Mouse (Mus musculus) forebrain, embryonic 15.5 days (tissue): ENCODE data around the gene Dtnbp1. TPM values are rescaled to one million over a fixed set of nuclear protein-coding genes. Genes with fewer than 3 reads are reported as not detected.

Source experiments
- ATAC-seq: fragments of 200-750 bp; cut with Nextera tagmentation; replicated peaks from 2 replicates; pipeline ENCODE4 v1.8.0; 2017; ENCODE audit warnings: mild to moderate bottlenecking, moderate TSS enrichment, moderate library complexity
- H3K27ac ChIP-seq: fragments of 300-500 bp; sonication (generic); replicated peaks from 2 replicates; pipeline ENCODE4 v1.5.1; 2015; ENCODE audit warnings: mild to moderate bottlenecking, inconsistent platforms
- H3K27me3 ChIP-seq: fragments of 300-500 bp; sonication (generic); 2 replicates; pipeline ENCODE4 v1.6.1; 2015; ENCODE audit warnings: inconsistent platforms
- H3K36me3 ChIP-seq: fragments of 300-500 bp; sonication (generic); 2 replicates; pipeline ENCODE4 v1.6.1; 2015; ENCODE audit warnings: mild to moderate bottlenecking, inconsistent platforms
- H3K4me1 ChIP-seq: fragments of 300-500 bp; sonication (generic); 2 replicates; pipeline ENCODE4 v1.6.1; 2015; ENCODE audit warnings: inconsistent platforms
- H3K4me2 ChIP-seq: fragments of 300-500 bp; sonication (generic); replicated peaks from 2 replicates; pipeline ENCODE4 v1.6.1; 2015; ENCODE audit warnings: mild to moderate bottlenecking, inconsistent platforms
- H3K4me3 ChIP-seq: fragments of 300-500 bp; sonication (generic); 2 replicates; pipeline ENCODE4 v1.5.1; 2015; ENCODE audit warnings: mild to moderate bottlenecking, inconsistent platforms
- H3K9ac ChIP-seq: fragments of 300-500 bp; sonication (generic); replicated peaks from 2 replicates; pipeline ENCODE4 v1.6.1; 2015; ENCODE audit warnings: mild to moderate bottlenecking, inconsistent platforms
- H3K9me3 ChIP-seq: fragments of 300-500 bp; sonication (generic); 2 replicates; pipeline ENCODE4 v1.6.1; 2016; ENCODE audit warnings: inconsistent platforms
- WGBS: fragments of 180-500 bp; shearing (Covaris S2); methylation state at CpG from one replicate; pipeline ENCODE4 v1.1.7; 2015; ENCODE audit warnings: mixed read lengths; 5-methylcytosine and 5-hydroxymethylcytosine counted together
- polyA plus RNA-seq: library from polyadenylated mRNA; unstranded; fragments of >200 nt; fragmentation: Nextera tagmentation; extraction: Ambion mirVana; gene quantifications from 2 replicates; pipeline ENCODE4 v1.2.1, GENCODE M21; 2015

Dtnbp1 gene
- polyA plus RNA-seq, 1 experiment from 2014 or later = 107 TPM

DNA sequence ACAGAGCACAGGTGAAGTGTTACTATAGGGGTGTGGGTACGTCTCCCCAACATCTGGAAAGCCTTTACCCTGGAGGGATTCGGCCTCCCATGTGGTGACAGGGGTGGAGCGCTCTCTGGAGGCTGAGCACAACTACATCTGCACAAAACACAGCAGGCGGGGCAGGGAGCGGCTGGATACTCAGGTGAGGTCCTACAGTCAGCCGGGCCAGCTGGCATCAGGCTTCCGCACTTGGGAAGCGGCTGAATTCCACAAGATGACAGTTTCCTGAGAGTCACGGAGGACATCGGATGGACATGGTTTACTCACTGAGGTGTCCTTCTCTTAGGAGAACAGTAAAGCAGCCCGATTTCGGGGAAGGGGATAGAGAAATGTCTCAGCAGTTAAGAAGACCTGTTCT is 2.7 kb downstream of the Dtnbp1 start:
- no peak overlapping the region for H3K9ac ChIP-seq
- H3K9me3 ChIP-seq = no peaks in the 10 kb centered on the region
- peaks cover 21% of the 10 kb centered on the region for H3K4me1 ChIP-seq
- H3K36me3 ChIP-seq = no peaks in the 10 kb centered on the region
- no peak overlapping the region for H3K4me2 ChIP-seq
- 93% methylated on average over 12 of the region's 12 CpGs for WGBS
- H3K4me3 ChIP-seq = no peak overlapping the region
- no peak for ATAC-seq
- H3K27ac ChIP-seq = no peak overlapping the region
- no peaks in the 10 kb centered on the region for H3K27me3 ChIP-seq

- Histone ChIP-seq H3K27ac (no peak overlapping the region), H3K9me3 (no peaks in the 10 kb centered on the region), H3K4me3 (no peak overlapping the region), H3K36me3 (no peaks in the 10 kb centered on the region), H3K4me1 (peaks cover 15% of the 10 kb centered on the region), H3K4me2 (no peak overlapping the region), H3K9ac (no peak overlapping the region), H3K27me3 (no peaks in the 10 kb centered on the region)
- ATAC-seq = no peak
- WGBS = 87% methylated on average over 5 of the region's 5 CpGs
Measured at GRCm38 (mm10) chr13:44996339-44996738, 5.6 kb downstream of the Dtnbp1 start.

- WGBS = 85% methylated on average over 10 of the region's 10 CpGs
- H3K4me2 ChIP-seq = no peak overlapping the region
Measured at GRCm38 (mm10) chr13:44992550-44993205, 9.3 kb downstream of the Dtnbp1 start.

DNA sequence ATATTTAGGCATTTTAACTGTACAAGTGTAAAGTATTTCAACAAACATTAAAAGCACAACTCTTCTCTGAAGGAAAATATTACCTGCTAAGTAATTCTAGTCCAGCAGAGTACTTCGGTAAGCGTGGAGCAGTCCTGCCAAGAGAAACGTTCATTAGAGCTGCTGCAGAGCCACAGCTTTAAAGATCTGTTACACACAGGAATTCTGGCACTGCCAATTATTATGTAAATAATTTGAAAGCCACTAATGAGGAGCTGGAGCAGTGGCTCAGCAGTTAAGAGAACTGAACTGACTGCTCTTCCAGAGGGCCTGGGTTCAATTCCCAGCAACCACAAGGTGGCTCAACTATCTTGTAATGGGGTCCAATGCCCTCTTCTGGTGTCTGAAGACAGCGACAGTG is 10.0 kb downstream of the Dtnbp1 start:
- no peaks in the 10 kb centered on the region for H3K9me3 ChIP-seq

More at GRCm38 (mm10) chr13:44992550-44993205, 9.3 kb downstream of the Dtnbp1 start:
- no peak for ATAC-seq
- no peak overlapping the region for H3K4me3 ChIP-seq
- peaks cover 8% of the 10 kb centered on the region for H3K4me1 ChIP-seq
- no peak overlapping the region for H3K9ac ChIP-seq
- no peaks in the 10 kb centered on the region for H3K27me3 ChIP-seq
- no peaks in the 10 kb centered on the region for H3K36me3 ChIP-seq
- no peak overlapping the region for H3K27ac ChIP-seq
- H3K9me3 ChIP-seq = no peaks in the 10 kb centered on the region

DNA sequence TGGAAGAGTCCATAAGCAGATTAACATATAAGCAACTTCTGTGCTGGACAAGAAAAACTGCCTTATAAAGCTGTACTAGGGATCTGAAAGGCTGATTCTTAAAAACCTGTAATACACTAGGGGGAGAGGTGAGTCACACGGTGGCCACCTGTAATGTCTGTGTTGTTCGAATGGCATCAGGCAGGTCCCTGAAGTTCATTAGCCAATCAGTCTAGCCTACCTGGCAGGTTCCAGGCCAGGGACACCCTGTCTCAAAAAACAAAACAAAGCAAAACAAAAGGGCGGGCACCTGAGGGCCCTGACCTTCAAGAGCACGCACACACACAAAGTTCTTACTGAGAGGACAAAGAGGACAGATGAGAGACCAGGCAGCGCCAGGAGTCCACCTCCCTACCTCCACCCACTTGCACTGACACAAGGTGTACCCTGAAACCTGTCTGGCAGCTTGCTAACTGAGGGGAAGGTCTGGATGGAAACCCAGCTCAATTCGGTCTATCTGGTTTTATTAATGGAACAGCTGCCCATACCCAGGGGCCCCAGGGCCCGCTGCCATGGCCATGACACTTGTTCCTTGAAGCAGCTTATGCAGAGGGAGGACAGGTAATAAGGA is 11.8 kb downstream of the Dtnbp1 start:
- Histone ChIP-seq H3K27me3 (no peaks in the 10 kb centered on the region), H3K9me3 (no peaks in the 10 kb centered on the region), H3K4me2 (no peak overlapping the region), H3K4me3 (no peak overlapping the region), H3K27ac (no peak overlapping the region), H3K9ac (no peak overlapping the region), H3K4me1 (peaks cover 8% of the 10 kb centered on the region), H3K36me3 (no peaks in the 10 kb centered on the region)
- ATAC-seq = no peak
- WGBS = 96% methylated on average over 7 of the region's 7 CpGs

More for the DNA sequence above, 10.0 kb downstream of the Dtnbp1 start:
- ATAC-seq = 0 out of 2 replicates have a peak, but pooled peaks have one; percentile 51
- Histone ChIP-seq H3K9ac (no peak overlapping the region), H3K27me3 (no peaks in the 10 kb centered on the region), H3K27ac (no peak overlapping the region), H3K36me3 (no peaks in the 10 kb centered on the region), H3K4me2 (no peak overlapping the region), H3K4me3 (no peak overlapping the region), H3K4me1 (peaks cover 8% of the 10 kb centered on the region)
- WGBS = 30% methylated on average over 4 of the region's 4 CpGs

- H3K36me3 ChIP-seq = no peaks in the 10 kb centered on the region
- no peak overlapping the region for H3K9ac ChIP-seq
- H3K4me1 ChIP-seq = peaks cover 8% of the 10 kb centered on the region; the same call in 1 of the 2 replicates
- H3K27me3 ChIP-seq = no peaks in the 10 kb centered on the region
- no peak overlapping the region for H3K27ac ChIP-seq
- WGBS = 71% methylated on average over 2 of the region's 2 CpGs
- ATAC-seq = no peak
- H3K9me3 ChIP-seq = no peaks in the 10 kb centered on the region
- no peak overlapping the region for H3K4me2 ChIP-seq
- no peak overlapping the region for H3K4me3 ChIP-seq
Measured at GRCm38 (mm10) chr13:44986352-44986751, 15.6 kb downstream of the Dtnbp1 start.

DNA sequence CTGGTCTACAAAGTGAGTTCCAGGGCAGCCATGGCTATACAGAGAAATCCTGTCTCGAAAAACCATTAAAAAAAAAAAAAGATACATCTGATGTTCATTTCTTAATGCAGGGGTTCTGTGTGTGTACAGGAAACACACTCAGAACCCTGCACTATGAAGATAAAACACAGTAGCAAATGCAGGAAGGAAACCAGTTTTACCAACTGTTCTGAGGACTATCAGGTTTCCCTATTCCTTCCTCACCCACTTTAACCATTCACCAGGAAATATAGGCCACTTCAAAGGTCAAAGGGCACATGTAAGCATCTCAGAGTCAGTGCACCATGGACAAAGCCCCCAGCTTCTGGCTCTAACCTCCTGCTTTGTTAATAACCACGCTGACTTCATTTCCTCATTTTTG is 16.6 kb downstream of the Dtnbp1 start:
- H3K4me2 ChIP-seq = no peak overlapping the region
- no peak overlapping the region for H3K4me3 ChIP-seq
- no peaks in the 10 kb centered on the region for H3K27me3 ChIP-seq
- H3K36me3 ChIP-seq = no peaks in the 10 kb centered on the region
- H3K4me1 ChIP-seq = peaks cover 8% of the 10 kb centered on the region; the same call in 1 of the 2 replicates
- H3K9ac ChIP-seq = no peak overlapping the region
- H3K27ac ChIP-seq = no peak overlapping the region
- H3K9me3 ChIP-seq = no peaks in the 10 kb centered on the region
- ATAC-seq = no peak
- WGBS = 87% methylated on average over 2 of the region's 2 CpGs

GRCm38 (mm10) chr13:44983635-44984401 is 18.1 kb downstream of the Dtnbp1 start:
- no peak overlapping the region for H3K4me3 ChIP-seq
- 84% methylated on average over 5 of the region's 5 CpGs for WGBS
- no peak for ATAC-seq
- H3K27me3 ChIP-seq = no peaks in the 10 kb centered on the region
- no peaks in the 10 kb centered on the region for H3K9me3 ChIP-seq
- peaks cover 5% of the 10 kb centered on the region; the same call in 1 of the 2 replicates for H3K4me1 ChIP-seq
- no peak overlapping the region for H3K4me2 ChIP-seq
- H3K36me3 ChIP-seq = no peaks in the 10 kb centered on the region
- no peak overlapping the region for H3K9ac ChIP-seq
- no peak overlapping the region for H3K27ac ChIP-seq

DNA sequence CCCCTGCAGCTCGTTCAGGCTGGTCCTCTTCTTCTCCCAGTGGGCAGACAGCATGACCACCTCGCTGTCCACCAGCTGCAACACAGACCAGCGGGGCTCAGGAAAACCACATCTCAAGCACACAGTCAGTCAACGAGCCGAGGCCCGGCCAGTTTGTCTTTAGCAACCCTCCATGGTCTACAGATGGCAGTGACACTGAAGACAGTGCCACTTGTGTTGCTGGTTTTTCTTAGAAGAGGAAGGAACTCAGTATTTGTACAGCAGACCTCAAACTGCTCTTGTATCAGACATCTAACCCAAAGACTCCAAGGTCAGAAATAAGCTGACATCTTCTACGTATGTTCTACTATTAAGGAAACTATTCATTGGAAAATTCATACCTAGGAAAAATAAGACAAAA is 19.1 kb downstream of the Dtnbp1 start:
- Histone ChIP-seq H3K9me3 (no peaks in the 10 kb centered on the region), H3K27ac (no peak overlapping the region), H3K36me3 (no peaks in the 10 kb centered on the region), H3K27me3 (no peaks in the 10 kb centered on the region), H3K9ac (no peak overlapping the region), H3K4me1 (no peaks in the 10 kb centered on the region), H3K4me2 (no peak overlapping the region), H3K4me3 (no peak overlapping the region)
- WGBS = 88% methylated on average over 7 of the region's 7 CpGs
- ATAC-seq = no peak

DNA sequence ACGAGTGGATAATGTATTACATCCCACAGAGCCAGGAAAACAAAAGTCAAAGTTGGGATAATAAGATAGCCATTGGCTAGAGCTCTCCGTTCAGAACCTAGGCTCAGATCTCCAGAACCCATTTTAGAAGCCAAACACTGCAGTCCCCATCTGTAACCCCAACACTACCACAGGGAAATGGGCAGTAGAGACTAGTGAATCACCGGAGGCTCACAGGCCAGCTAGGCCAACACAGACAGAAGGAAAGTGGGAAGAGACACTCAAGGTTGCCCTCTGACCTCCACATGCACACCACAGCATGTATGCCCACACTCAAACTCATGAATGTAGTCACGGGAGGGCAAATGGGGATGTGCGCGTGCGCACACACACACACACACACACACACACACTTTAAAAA is 22.5 kb downstream of the Dtnbp1 start:
- Histone ChIP-seq H3K36me3 (no peaks in the 10 kb centered on the region), H3K4me3 (no peak overlapping the region), H3K27ac (no peak overlapping the region), H3K9me3 (no peaks in the 10 kb centered on the region), H3K4me1 (peaks cover 8% of the 10 kb centered on the region; the same call in 1 of the 2 replicates), H3K9ac (no peak overlapping the region), H3K4me2 (no peak overlapping the region), H3K27me3 (no peaks in the 10 kb centered on the region)
- WGBS = 88% methylated on average over 7 of the region's 7 CpGs
- ATAC-seq = no peak

GRCm38 (mm10) chr13:44977483-44978141 is 24.3 kb downstream of the Dtnbp1 start:
- no peaks in the 10 kb centered on the region for H3K36me3 ChIP-seq

GRCm38 (mm10) chr13:44977059-44977458 is 24.9 kb downstream of the Dtnbp1 start:
- WGBS = 17% methylated on average over 2 of the region's 2 CpGs
- H3K27ac ChIP-seq = peak overlapping the region; percentile 60

More at GRCm38 (mm10) chr13:44977483-44978141, 24.3 kb downstream of the Dtnbp1 start:
- peak; percentile 70 for ATAC-seq
- Histone ChIP-seq H3K27me3 (no peaks in the 10 kb centered on the region), H3K9me3 (no peaks in the 10 kb centered on the region), H3K4me3 (no peak overlapping the region), H3K4me1 (peaks cover 8% of the 10 kb centered on the region; the same call in 1 of the 2 replicates), H3K9ac (no peak overlapping the region), H3K27ac (peak overlapping the region; percentile 60), H3K4me2 (no peak overlapping the region)
- WGBS = 37% methylated on average over 2 of the region's 2 CpGs

More at GRCm38 (mm10) chr13:44977059-44977458, 24.9 kb downstream of the Dtnbp1 start:
- H3K4me1 ChIP-seq = peaks cover 8% of the 10 kb centered on the region; the same call in 1 of the 2 replicates
- no peaks in the 10 kb centered on the region for H3K9me3 ChIP-seq
- no peak overlapping the region for H3K4me3 ChIP-seq
- no peaks in the 10 kb centered on the region for H3K36me3 ChIP-seq
- no peak overlapping the region for H3K4me2 ChIP-seq
- ATAC-seq = peak; percentile 69
- no peaks in the 10 kb centered on the region for H3K27me3 ChIP-seq
- no peak overlapping the region for H3K9ac ChIP-seq
